Mouse (Mus musculus) embryonic fibroblast, embryonic 13.5 days (primary cell): ENCODE data around the gene Thsd4.

Source experiments
- CTCF ChIP-seq: IDR thresholded peaks from 2 replicates; pipeline ENCODE4 v1.5.1; 2011; ENCODE audit warnings: mild to moderate bottlenecking, control low read depth, low read length, moderate library complexity, borderline replicate concordance; ENCODE audit not compliant: insufficient read depth
- POLR2A ChIP-seq: IDR thresholded peaks from 2 replicates; pipeline ENCODE4 v1.6.1; 2011; ENCODE audit warnings: low read depth, mild to moderate bottlenecking, control low read depth, low read length, moderate library complexity

DNA sequence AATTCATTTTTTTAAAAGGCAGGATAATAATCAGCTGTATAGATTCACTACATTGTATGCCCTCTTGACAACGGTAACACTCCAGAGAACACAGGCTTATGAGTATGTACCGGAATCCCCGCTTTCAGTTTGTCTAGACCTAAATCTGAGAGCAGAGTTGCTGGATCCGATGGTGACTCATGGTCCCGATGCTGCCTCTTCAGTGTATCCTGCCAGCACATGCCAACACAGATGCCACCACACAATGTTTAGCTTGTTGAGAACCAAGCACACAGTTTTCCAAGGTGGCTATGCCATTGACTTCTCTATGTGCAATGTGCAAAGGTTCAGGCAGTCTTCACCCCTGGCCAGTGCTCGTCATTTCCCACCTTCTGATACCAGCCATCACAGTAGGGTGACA is 378.0 kb downstream of the Thsd4 start:
- TF ChIP-seq CTCF = no peak
- TF ChIP-seq POLR2A = no peak
